Mouse (Mus musculus): Measurements from ENCODE around the gene Acsl1. TPM values are rescaled to one million over a fixed set of nuclear protein-coding genes. Genes with fewer than 3 reads are reported as not detected.

Acsl1 gene
- polyA plus RNA-seq, 1 experiment, result not detected

DNA sequence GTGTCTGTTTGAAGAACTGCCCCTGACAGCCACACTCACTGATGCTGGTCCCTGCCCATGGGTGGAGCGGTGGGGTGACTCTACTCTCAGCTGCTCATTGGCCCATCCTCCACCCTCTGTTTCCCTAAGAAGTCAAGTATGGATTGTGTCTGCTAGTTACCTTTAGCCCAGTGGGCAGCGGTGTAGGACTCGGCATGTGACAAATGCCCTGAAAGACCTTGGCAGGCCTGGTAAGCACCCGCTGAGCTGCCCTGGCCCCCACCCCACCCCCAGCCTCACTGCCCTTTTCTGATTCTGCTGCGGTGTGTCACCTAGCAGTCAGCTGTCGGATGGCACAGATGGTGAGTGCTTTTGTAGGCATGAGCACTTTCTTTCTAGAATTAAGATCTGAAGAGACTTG, 20.0 kb downstream of the Acsl1 start:
- H3K4me3 ChIP-seq (ENCODE audit: insufficient read depth, low read depth, low read length), result no peak overlapping the region

DNA sequence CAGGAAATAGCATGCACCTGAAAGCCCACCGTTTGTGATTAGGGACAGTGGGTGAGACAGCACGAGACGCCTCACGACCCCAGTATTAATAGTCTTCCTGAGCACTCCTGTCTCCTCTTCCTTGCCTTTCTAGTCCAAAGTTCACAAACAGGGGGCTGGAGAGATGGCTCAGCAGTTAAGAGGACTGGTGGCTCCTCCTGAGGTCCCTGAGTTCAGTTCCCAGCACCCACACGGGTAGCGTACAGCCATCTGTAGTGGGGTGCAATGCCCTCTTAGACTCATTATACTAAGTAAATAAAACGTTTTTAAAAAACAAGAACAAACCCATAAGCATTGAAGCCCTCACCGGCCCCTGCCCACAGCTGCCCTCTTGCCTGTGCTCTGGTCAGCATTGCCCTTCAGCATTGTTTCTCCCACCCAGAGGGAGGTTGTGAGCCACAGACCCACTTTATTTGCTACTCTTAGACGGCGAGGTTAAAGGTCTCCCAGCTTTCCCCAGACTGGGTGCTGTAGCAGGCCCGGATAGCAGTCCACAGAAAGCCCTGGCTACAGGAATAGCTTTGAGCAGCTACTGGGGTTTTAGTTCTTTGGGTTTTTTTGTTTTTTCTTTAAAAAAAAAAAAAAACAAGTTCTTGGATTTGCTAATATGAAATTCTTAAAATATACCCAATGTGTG, 22.8 kb downstream of the Acsl1 start:
- H3K4me1 ChIP-seq (ENCODE audit: control insufficient read depth, insufficient read depth, low read length), result peaks cover 4% of the 10 kb centered on the region; the same call in 1 of the 2 replicates
- WGBS, result 92% methylated on average over 11 of the region's 11 CpGs
- no peak overlapping the region for H3K27ac ChIP-seq (ENCODE audit: insufficient read depth, low read depth, low read length)
- H3K4me3 ChIP-seq (ENCODE audit: insufficient read depth, low read depth, low read length), result no peak overlapping the region
- no peak for TF ChIP-seq CTCF (IDR thresholded peaks at IDR 0.05; ENCODE audit: insufficient read depth, low read depth, low read length)
- no peak for TF ChIP-seq POLR2A (IDR thresholded peaks at IDR 0.05; ENCODE audit: insufficient read depth, low read depth, low read length)

More for the DNA sequence above, 20.0 kb downstream of the Acsl1 start:
- TF ChIP-seq POLR2A (IDR thresholded peaks at IDR 0.05; ENCODE audit: insufficient read depth, low read depth, low read length) (no peak), CTCF (IDR thresholded peaks at IDR 0.05; ENCODE audit: insufficient read depth, low read depth, low read length) (no peak)
- Histone ChIP-seq H3K4me1 (ENCODE audit: control insufficient read depth, insufficient read depth, low read length) (peaks cover 13% of the 10 kb centered on the region), H3K27ac (ENCODE audit: insufficient read depth, low read depth, low read length) (no peak overlapping the region)
- WGBS, result 84% methylated on average over 6 of the region's 6 CpGs

DNA sequence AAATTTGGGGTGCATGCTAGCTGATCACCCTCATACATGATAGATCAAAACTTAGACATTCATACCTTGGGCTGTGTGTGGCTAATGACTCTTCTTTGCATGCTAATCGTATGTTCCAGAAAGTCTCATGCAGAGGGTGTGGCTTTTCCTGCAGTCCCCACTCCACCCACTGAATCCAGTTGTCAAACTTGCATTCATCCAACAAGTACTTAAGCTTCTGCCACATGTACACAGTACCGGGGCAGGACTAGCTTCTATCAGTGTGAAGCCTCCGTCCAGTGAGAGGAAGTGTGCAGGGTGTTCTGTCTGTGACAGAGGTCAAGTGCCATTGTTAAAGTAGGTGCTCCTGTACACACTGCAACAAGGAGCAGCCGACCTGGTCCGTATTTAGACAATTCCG, 26.0 kb downstream of the Acsl1 start:
- Histone ChIP-seq H3K4me1 (ENCODE audit: control insufficient read depth, insufficient read depth, low read length) (peaks cover 11% of the 10 kb centered on the region), H3K27ac (ENCODE audit: insufficient read depth, low read depth, low read length) (no peak overlapping the region), H3K4me3 (ENCODE audit: insufficient read depth, low read depth, low read length) (no peak overlapping the region)
- TF ChIP-seq CTCF (IDR thresholded peaks at IDR 0.05; ENCODE audit: insufficient read depth, low read depth, low read length), result no peak
- no peak for TF ChIP-seq POLR2A (IDR thresholded peaks at IDR 0.05; ENCODE audit: insufficient read depth, low read depth, low read length)
- WGBS, result 89% methylated on average over 6 of the region's 6 CpGs

DNA sequence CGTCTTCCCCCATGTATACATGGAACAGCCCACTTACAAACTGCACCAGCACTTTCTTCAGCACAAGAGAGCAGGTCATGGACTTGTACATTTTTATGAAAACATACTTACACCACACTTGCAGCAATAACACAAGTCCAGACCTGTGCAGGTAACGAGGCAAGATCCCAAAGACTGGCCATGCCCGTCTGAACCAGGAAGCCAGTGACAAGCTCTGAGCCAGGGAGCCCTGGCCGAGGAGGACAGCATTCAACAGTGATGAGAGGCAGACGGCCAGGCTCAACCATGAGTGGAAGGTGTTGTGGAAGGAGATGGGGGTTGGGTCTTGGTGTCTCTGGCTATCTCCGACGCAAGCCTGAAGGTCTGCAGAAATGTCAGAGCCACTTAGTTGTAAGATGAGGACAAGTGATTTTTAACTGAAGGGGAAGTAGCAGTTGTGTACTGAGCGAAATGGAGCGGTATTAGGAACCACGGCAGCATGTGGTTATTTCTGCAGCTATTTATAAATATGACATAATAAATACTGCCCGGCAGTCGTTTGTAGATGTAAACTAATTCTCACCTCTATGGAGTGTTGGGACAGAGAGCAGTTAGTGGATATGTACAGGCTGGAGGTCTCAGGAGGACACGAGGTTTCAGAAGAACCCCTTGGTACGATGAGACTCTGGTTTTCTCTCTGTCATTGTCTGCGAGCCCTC, 26.6 kb downstream of the Acsl1 start:
- WGBS, result 92% methylated on average over 15 of the region's 15 CpGs
- TF ChIP-seq POLR2A (IDR thresholded peaks at IDR 0.05; ENCODE audit: insufficient read depth, low read depth, low read length) (no peak), CTCF (IDR thresholded peaks at IDR 0.05; ENCODE audit: insufficient read depth, low read depth, low read length) (no peak)

DNA sequence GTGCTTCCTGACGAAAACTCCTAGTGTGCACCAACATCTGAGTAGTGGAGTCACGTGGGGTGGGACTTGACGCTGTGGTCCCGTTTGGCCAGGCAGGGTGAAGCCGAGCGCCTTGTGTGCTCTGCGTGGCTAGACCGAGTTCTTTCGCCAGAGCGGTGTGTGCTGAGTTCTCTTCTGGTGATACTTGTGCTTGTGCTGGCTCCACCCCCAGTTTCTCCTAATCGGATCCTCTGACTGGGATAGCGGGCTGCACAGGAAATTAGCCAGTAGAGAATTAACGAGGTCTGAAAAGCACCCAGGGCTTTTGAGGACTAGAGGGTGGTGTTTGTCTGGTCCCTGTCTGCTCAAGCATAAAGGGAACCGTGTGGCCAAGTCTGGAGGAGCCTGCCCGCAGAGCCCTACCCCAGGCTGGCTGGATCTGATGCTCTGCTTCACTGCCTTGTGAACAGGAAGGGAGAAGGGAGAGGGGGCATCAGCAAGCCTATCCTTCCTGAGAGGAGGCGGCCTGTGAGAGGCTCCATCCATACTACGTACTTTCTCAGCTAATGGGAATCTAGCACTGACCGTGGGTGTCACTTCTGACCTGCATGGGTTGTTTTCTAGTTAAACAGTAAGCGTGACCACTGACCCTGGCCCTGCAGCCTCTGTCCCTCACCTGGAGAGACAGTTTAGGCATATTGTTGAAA, 28.7 kb downstream of the Acsl1 start:
- no peak overlapping the region for H3K4me3 ChIP-seq (ENCODE audit: insufficient read depth, low read depth, low read length)
- no peak overlapping the region for H3K27ac ChIP-seq (ENCODE audit: insufficient read depth, low read depth, low read length)
- WGBS, result 42% methylated on average over 19 of the region's 19 CpGs
- TF ChIP-seq POLR2A (IDR thresholded peaks at IDR 0.05; ENCODE audit: insufficient read depth, low read depth, low read length) (no peak), CTCF (IDR thresholded peaks at IDR 0.05; ENCODE audit: insufficient read depth, low read depth, low read length) (no peak)
- H3K4me1 ChIP-seq (ENCODE audit: control insufficient read depth, insufficient read depth, low read length), result peaks cover 17% of the 10 kb centered on the region

More for the DNA sequence above, 26.6 kb downstream of the Acsl1 start:
- no peak overlapping the region for H3K4me3 ChIP-seq (ENCODE audit: insufficient read depth, low read depth, low read length)
- H3K4me1 ChIP-seq (ENCODE audit: control insufficient read depth, insufficient read depth, low read length), result peaks cover 13% of the 10 kb centered on the region
- no peak overlapping the region for H3K27ac ChIP-seq (ENCODE audit: insufficient read depth, low read depth, low read length)

DNA sequence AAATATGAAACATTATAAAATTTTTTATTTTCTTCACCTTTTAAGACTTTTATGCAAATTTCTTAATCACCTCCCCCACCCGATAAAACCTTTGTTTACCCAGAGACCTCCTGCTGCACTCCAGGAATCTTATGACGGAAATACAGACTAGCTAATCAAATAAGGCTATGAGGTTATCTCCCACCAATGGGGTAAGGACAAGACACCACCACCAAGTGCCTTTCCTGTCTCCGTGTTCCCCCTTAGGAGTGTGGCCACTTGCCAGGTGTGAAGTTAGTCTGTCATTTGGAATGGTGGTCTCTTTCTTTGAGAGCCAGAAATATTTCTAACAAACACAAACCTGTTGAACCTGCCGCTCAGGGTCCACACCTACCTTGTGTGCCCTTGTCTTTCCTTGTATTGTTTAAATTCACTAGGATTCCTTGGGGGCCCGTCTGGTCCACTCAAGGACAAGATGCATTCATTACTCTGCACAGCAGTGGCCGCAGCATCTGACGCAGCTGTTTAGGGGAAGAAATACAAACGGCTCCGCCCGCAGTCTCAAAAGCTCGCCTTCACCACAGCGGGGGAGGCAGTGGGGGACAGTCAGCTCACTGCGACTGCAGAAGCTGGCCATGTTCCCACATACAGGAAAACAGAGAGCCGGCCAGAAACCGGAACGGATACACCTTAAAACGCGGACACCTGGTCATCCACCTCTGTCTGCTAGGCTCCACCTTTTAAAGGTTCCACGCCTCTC, 31.7 kb downstream of the Acsl1 start:
- no peak for TF ChIP-seq POLR2A (IDR thresholded peaks at IDR 0.05; ENCODE audit: insufficient read depth, low read depth, low read length)
- no peak for TF ChIP-seq CTCF (IDR thresholded peaks at IDR 0.05; ENCODE audit: insufficient read depth, low read depth, low read length)
- Histone ChIP-seq H3K27ac (ENCODE audit: insufficient read depth, low read depth, low read length) (no peak overlapping the region), H3K4me1 (ENCODE audit: control insufficient read depth, insufficient read depth, low read length) (peaks cover 17% of the 10 kb centered on the region), H3K4me3 (ENCODE audit: insufficient read depth, low read depth, low read length) (peak overlapping the region; percentile 29; the same call in 1 of the 2 replicates)
- WGBS, result 35% methylated on average over 19 of the region's 19 CpGs

DNA sequence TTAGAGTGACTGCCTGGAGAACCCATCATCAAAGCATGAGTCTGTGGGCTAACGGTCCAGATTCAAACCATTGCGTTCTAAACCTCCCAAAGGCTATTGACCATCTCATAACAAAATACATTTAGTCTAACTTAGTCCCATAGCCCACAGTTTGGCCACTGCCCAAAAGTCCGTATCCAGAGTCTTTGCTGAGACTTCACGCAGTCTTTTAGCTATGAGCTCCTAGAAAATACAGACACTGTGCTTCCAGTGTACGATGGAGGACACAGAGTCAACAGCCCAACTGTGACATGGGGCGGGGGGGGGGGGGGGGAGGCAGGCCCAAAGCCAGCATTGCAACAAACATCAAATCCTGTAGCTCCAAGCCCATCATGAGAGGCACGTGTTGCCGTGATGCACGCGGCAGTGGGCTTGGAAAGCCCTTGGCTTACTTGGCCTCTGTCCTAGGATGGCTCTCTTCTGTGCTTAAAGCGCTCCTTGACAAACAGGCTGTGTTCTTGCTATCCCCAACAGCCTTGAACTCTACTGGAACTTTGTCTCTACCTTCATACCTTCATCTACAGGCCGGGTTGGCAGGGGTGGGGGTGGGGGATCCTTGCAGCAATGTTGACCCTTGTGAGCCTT, 32.3 kb downstream of the Acsl1 start:
- TF ChIP-seq CTCF (IDR thresholded peaks at IDR 0.05; ENCODE audit: insufficient read depth, low read depth, low read length) (no peak), POLR2A (IDR thresholded peaks at IDR 0.05; ENCODE audit: insufficient read depth, low read depth, low read length) (no peak)
- peaks cover 17% of the 10 kb centered on the region for H3K4me1 ChIP-seq (ENCODE audit: control insufficient read depth, insufficient read depth, low read length)
- H3K4me3 ChIP-seq (ENCODE audit: insufficient read depth, low read depth, low read length), result peak overlapping the region; percentile 29; the same call in 1 of the 2 replicates
- H3K27ac ChIP-seq (ENCODE audit: insufficient read depth, low read depth, low read length), result no peak overlapping the region
- WGBS, result 63% methylated on average over 12 of the region's 12 CpGs

DNA sequence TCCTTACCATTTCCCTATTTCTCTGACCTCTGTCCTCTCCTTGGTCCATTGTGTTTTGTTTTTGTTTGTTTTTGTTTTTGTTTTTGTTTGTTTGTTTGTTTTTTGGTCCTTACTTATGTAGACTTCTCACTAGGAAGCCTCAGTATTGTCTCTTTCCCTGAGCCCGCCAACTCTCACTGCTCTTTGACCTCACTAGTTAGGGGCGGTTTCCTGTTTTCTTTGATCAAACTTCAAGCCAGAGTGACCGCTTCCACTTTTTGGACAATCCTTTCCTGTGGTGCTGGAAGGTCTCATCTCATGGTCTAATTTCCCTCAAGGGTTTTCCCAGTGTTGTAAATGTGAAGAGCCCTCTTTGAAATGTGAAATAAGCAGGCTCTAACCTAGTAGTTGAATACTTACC, 33.4 kb downstream of the Acsl1 start:
- TF ChIP-seq CTCF (IDR thresholded peaks at IDR 0.05; ENCODE audit: insufficient read depth, low read depth, low read length) (no peak), POLR2A (IDR thresholded peaks at IDR 0.05; ENCODE audit: insufficient read depth, low read depth, low read length) (no peak)
- Histone ChIP-seq H3K4me3 (ENCODE audit: insufficient read depth, low read depth, low read length) (no peak overlapping the region), H3K4me1 (ENCODE audit: control insufficient read depth, insufficient read depth, low read length) (peaks cover 16% of the 10 kb centered on the region), H3K27ac (ENCODE audit: insufficient read depth, low read depth, low read length) (no peak overlapping the region)
- 87% methylated on average over 3 of the region's 3 CpGs for WGBS

All from olfactory bulb, adult 2 months (tissue).